Mouse (Mus musculus): ENCODE data around the gene Cdh22. TPM values are rescaled to one million over a fixed set of nuclear protein-coding genes. Genes with fewer than 3 reads are reported as not detected.
A peak's percentile ranks its signal among the peaks of the same experiment; 100 is the strongest.

Gene Cdh22
- polyA plus RNA-seq (2015; fragmentation: Nextera tagmentation; extraction: Ambion mirVana) = 0.83 and 1.0 TPM in 2 replicates

DNA sequence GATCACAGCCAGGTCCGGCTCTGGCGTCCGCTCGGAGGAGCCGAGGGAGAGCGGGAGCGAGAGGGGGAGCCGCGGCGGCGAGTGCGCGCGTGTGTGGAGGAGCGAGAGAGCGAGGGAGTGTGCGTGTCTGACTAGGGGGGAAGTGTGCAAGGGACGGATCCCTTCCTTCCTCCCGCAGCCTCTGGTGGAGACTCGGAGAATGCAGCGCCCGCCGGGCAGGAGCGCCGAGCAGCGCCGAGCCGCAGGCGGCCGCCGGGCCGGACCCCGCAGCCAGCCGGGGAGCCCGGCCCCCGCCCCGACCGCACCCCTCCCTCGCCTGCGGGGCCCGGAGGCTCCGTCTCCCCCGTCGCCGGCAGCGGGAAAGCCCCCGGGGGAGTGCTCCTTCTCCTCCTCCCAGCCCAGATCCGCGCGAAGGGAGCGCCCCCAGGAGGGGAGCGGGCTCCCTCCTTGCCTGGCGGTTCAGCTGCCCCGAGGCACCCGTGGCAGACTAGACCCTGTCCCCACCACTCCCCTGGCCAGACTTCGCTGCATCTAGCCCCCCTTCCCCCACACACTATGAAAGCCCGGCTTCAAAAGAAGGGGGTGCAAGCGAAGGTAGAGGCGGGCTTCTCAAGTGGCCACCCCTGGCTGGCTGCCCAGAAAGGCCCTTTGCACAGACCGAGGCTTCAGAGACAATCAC is at the start of gene Cdh22:
TSS of gene Cdh22 (minus strand) at position 241 of the 679 bp plus-strand sequence.
- Histone ChIP-seq H3K4me1 (peaks cover 25% of the 10 kb centered on the region), H3K9me3 (replicated peaks) (no peaks in the 10 kb centered on the region)
- WGBS = under 1% methylated on average over 59 of the region's 60 CpGs

DNA sequence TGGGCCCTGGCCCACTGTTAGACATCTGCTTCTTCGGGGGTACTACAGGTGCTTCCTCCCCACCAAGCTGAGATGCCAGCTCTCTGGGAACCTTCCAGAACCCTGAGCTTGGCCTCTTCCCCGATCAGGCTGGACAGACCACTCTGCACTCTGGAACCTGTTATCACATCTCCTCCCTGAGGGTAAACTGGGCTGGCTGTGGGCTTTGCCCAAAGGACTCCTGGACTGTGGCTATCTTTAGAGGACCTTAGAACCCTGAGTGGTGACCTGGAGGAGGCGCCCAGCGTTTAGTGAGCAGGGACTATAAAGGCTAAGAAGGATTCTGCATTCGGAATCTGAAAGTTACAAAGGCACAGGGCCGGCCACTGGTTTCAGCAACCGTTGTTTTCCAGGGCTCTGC is 49.7 kb upstream of the Cdh22 start:
- 84% methylated on average over 7 of the region's 7 CpGs for WGBS
- H3K4me2 ChIP-seq (replicated peaks) = no peak overlapping the region
- 0 out of 2 replicates have a peak, but pooled peaks cover 3% of the 10 kb centered on the region for H3K36me3 ChIP-seq
- no peaks in the 10 kb centered on the region for H3K9me3 ChIP-seq (replicated peaks)
- H3K9ac ChIP-seq = no peak overlapping the region
- no peak for ATAC-seq (ENCODE audit: insufficient number of reproducible peaks, low FRiP score, low TSS enrichment, low read depth)
- H3K4me3 ChIP-seq (replicated peaks) = no peak overlapping the region
- H3K27ac ChIP-seq (replicated peaks) = no peak overlapping the region
- H3K4me1 ChIP-seq = peaks cover 35% of the 10 kb centered on the region
- no peaks in the 10 kb centered on the region for H3K27me3 ChIP-seq

More for the DNA sequence above, at the start of gene Cdh22:
- H3K4me2 ChIP-seq (replicated peaks) = peak within 1 kb of the TSS; percentile 91
- ATAC-seq (ENCODE audit: insufficient number of reproducible peaks, low FRiP score, low TSS enrichment, low read depth) = peak; percentile 64; the same call in 1 of the 2 replicates
- H3K27ac ChIP-seq (replicated peaks) = no peak within 1 kb of the TSS
- peak within 1 kb of the TSS; percentile 21 for H3K9ac ChIP-seq
- no peaks in the 10 kb centered on the region for H3K36me3 ChIP-seq
- peak within 1 kb of the TSS; percentile 52 for H3K4me3 ChIP-seq (replicated peaks)
- peaks cover 97% of the 10 kb centered on the region for H3K27me3 ChIP-seq

GRCm38 (mm10) chr2:165283644-165284043 is 49.0 kb upstream of the Cdh22 start:
- Histone ChIP-seq H3K27ac (replicated peaks) (no peak overlapping the region), H3K27me3 (no peaks in the 10 kb centered on the region), H3K4me3 (replicated peaks) (no peak overlapping the region), H3K36me3 (no peaks in the 10 kb centered on the region), H3K4me2 (replicated peaks) (no peak overlapping the region), H3K4me1 (peaks cover 31% of the 10 kb centered on the region), H3K9ac (no peak overlapping the region), H3K9me3 (replicated peaks) (no peaks in the 10 kb centered on the region)
- WGBS = 84% methylated on average over 3 of the region's 3 CpGs
- ATAC-seq (ENCODE audit: insufficient number of reproducible peaks, low FRiP score, low TSS enrichment, low read depth) = no peak

DNA sequence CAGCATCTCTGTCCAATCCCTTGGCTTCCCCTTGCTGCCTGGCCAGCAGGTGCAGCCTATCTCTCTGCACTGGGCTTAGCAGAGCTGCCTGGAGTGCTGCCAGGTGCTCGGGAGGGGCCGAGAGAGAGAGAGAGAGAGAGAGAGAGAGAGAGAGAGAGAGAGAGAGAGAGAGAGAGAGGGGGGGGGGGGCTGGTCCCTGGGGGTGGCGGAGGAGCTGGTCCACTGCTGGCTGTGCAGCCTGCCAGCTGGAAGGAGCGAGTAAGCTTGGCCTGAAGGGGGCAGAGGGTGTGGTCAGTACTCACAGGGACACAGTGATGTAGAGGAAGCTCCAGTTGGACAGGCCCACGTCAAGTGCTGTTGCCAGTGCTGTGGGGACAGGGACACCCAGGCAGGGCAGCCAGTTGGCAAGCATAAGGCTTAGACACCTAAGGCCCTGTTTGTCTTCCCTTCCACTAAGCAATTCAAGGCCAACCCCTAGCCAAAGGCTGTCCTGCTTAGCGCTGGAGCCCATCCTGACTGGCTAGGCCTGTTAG is 47.2 kb upstream of the Cdh22 start:
- Histone ChIP-seq H3K9me3 (replicated peaks) (no peaks in the 10 kb centered on the region), H3K4me3 (replicated peaks) (no peak overlapping the region), H3K9ac (no peak overlapping the region), H3K4me2 (replicated peaks) (no peak overlapping the region), H3K27me3 (no peaks in the 10 kb centered on the region), H3K4me1 (peaks cover 19% of the 10 kb centered on the region), H3K36me3 (peaks cover 15% of the 10 kb centered on the region), H3K27ac (replicated peaks) (no peak overlapping the region)
- ATAC-seq (ENCODE audit: insufficient number of reproducible peaks, low FRiP score, low TSS enrichment, low read depth) = no peak
- 44% methylated on average over 5 of the region's 6 CpGs for whole genome bisulfite sequencing

DNA sequence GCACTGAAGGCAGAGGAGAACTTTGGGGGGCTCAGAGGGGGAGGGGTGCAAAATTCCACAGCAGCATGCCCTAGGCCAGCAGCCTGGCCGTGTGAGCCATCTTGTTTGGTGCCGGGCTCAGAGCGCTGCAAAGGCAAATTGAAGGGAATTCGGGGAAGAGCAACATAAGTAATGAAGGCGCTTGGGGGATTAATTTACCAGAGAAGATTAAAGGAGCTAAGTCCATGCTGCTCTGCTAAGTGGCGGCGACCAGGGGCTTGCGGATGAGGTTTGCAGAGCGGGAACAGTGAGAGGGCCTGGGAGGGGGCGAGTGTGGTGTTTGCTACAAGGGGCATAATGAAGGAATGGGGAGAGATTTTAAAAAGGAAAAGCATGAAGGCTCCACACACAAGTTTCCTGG is 44.7 kb upstream of the Cdh22 start:
- no peak for ATAC-seq (ENCODE audit: insufficient number of reproducible peaks, low FRiP score, low TSS enrichment, low read depth)
- Histone ChIP-seq H3K9ac (no peak overlapping the region), H3K27ac (replicated peaks) (no peak overlapping the region), H3K4me2 (replicated peaks) (no peak overlapping the region), H3K36me3 (peaks cover 21% of the 10 kb centered on the region), H3K4me1 (peaks cover 25% of the 10 kb centered on the region), H3K27me3 (no peaks in the 10 kb centered on the region), H3K9me3 (replicated peaks) (no peaks in the 10 kb centered on the region), H3K4me3 (replicated peaks) (no peak overlapping the region)
- WGBS = 44% methylated on average over 10 of the region's 10 CpGs

- no peaks in the 10 kb centered on the region for H3K27me3 ChIP-seq
- no peak overlapping the region for H3K4me2 ChIP-seq (replicated peaks)
- 75% methylated on average over 5 of the region's 5 CpGs for WGBS
- no peaks in the 10 kb centered on the region for H3K9me3 ChIP-seq (replicated peaks)
- no peak overlapping the region for H3K4me3 ChIP-seq (replicated peaks)
- H3K9ac ChIP-seq = no peak overlapping the region
- H3K4me1 ChIP-seq = peaks cover 22% of the 10 kb centered on the region
- no peak for ATAC-seq (ENCODE audit: insufficient number of reproducible peaks, low FRiP score, low TSS enrichment, low read depth)
- peaks cover 21% of the 10 kb centered on the region for H3K36me3 ChIP-seq
- no peak overlapping the region for H3K27ac ChIP-seq (replicated peaks)
Measured at GRCm38 (mm10) chr2:165277188-165277740, 42.6 kb upstream of the Cdh22 start.

DNA sequence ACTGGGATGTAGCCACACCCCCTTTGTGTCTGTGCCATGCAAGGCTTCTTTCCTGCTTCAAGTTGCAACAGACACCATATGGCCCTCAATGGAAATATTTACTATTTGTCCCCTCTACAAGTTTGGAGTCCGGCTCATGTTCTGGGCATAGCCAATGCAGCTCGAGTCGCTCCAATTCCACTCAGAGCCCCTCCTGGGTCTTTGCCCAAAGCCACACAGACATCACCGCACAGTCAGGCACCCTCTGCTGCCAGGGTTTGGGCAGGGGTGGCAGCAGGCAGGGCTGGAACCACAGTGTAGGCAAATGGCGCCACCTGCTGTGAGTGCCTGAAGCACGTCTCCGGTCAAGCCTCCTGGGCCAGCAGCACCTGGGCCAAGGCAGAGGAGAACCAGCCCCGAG is 41.2 kb upstream of the Cdh22 start:
- H3K4me1 ChIP-seq = peaks cover 21% of the 10 kb centered on the region
- peak; percentile 55; the same call in 1 of the 2 replicates for ATAC-seq (ENCODE audit: insufficient number of reproducible peaks, low FRiP score, low TSS enrichment, low read depth)
- H3K27ac ChIP-seq (replicated peaks) = peak overlapping the region; percentile 58; the same call in 1 of the 2 replicates
- H3K9me3 ChIP-seq (replicated peaks) = no peaks in the 10 kb centered on the region
- 20% methylated on average over 8 of the region's 8 CpGs for WGBS
- no peak overlapping the region for H3K9ac ChIP-seq
- H3K27me3 ChIP-seq = no peaks in the 10 kb centered on the region
- H3K4me3 ChIP-seq (replicated peaks) = no peak overlapping the region
- H3K4me2 ChIP-seq (replicated peaks) = no peak overlapping the region
- H3K36me3 ChIP-seq = peaks cover 21% of the 10 kb centered on the region

GRCm38 (mm10) chr2:165275124-165275640 is 40.5 kb upstream of the Cdh22 start:
- 25% methylated on average over 8 of the region's 8 CpGs for WGBS
- H3K4me3 ChIP-seq (replicated peaks) = no peak overlapping the region
- H3K9me3 ChIP-seq (replicated peaks) = no peaks in the 10 kb centered on the region
- peak overlapping the region; percentile 58; the same call in 1 of the 2 replicates for H3K27ac ChIP-seq (replicated peaks)
- no peak overlapping the region for H3K9ac ChIP-seq
- ATAC-seq (ENCODE audit: insufficient number of reproducible peaks, low FRiP score, low TSS enrichment, low read depth) = peak; percentile 53
- peaks cover 21% of the 10 kb centered on the region for H3K36me3 ChIP-seq
- H3K4me1 ChIP-seq = peaks cover 21% of the 10 kb centered on the region
- no peak overlapping the region for H3K4me2 ChIP-seq (replicated peaks)
- no peaks in the 10 kb centered on the region for H3K27me3 ChIP-seq

DNA sequence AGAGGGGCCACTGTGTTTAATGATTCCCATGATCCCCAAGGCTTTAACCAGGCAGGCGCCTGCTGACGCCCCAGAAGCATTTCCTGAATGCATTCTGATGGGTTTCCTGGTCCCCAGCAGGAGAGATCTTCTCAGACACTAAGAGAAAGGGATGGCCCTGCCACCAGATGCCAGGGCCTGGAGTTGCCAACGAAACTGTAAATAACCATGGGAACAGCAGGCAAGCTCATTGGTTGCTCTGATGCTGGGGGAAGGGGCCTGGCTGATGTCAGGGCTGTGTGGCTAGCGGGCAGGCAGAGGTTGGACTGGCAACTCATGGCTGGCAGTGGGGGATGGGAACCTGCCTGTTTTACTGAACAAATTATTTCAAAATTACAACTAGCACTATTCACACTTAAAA is 38.9 kb upstream of the Cdh22 start:
- ATAC-seq (ENCODE audit: insufficient number of reproducible peaks, low FRiP score, low TSS enrichment, low read depth) = no peak

GRCm38 (mm10) chr2:165271326-165271725 is 36.7 kb upstream of the Cdh22 start:
- peaks cover 7% of the 10 kb centered on the region; the same call in 1 of the 2 replicates for H3K27me3 ChIP-seq
- peaks cover 28% of the 10 kb centered on the region for H3K4me1 ChIP-seq
- H3K9me3 ChIP-seq (replicated peaks) = no peaks in the 10 kb centered on the region
- no peak overlapping the region for H3K4me3 ChIP-seq (replicated peaks)
- WGBS = 20% methylated on average over 8 of the region's 8 CpGs
- H3K9ac ChIP-seq = no peak overlapping the region
- no peak overlapping the region for H3K27ac ChIP-seq (replicated peaks)
- peaks cover under 1% of the 10 kb centered on the region; the same call in 1 of the 2 replicates for H3K36me3 ChIP-seq
- ATAC-seq (ENCODE audit: insufficient number of reproducible peaks, low FRiP score, low TSS enrichment, low read depth) = no peak
- H3K4me2 ChIP-seq (replicated peaks) = no peak overlapping the region

More for the DNA sequence above, 38.9 kb upstream of the Cdh22 start:
- H3K9me3 ChIP-seq (replicated peaks) = no peaks in the 10 kb centered on the region
- H3K4me3 ChIP-seq (replicated peaks) = no peak overlapping the region
- no peak overlapping the region for H3K9ac ChIP-seq
- no peak overlapping the region for H3K4me2 ChIP-seq (replicated peaks)
- peaks cover 21% of the 10 kb centered on the region for H3K36me3 ChIP-seq
- H3K27me3 ChIP-seq = no peaks in the 10 kb centered on the region; the same call in 1 of the 2 replicates
- WGBS = 43% methylated on average over 4 of the region's 4 CpGs
- no peak overlapping the region for H3K27ac ChIP-seq (replicated peaks)
- peaks cover 21% of the 10 kb centered on the region for H3K4me1 ChIP-seq

GRCm38 (mm10) chr2:165270858-165271257 is 36.2 kb upstream of the Cdh22 start:
- WGBS = 41% methylated on average over 7 of the region's 7 CpGs
- H3K9me3 ChIP-seq (replicated peaks) = no peaks in the 10 kb centered on the region
- ATAC-seq (ENCODE audit: insufficient number of reproducible peaks, low FRiP score, low TSS enrichment, low read depth) = no peak
- H3K9ac ChIP-seq = no peak overlapping the region
- H3K4me1 ChIP-seq = peaks cover 26% of the 10 kb centered on the region
- no peaks in the 10 kb centered on the region for H3K36me3 ChIP-seq
- peaks cover 7% of the 10 kb centered on the region; the same call in 1 of the 2 replicates for H3K27me3 ChIP-seq
- H3K4me3 ChIP-seq (replicated peaks) = no peak overlapping the region
- H3K27ac ChIP-seq (replicated peaks) = no peak overlapping the region
- no peak overlapping the region for H3K4me2 ChIP-seq (replicated peaks)
